Mouse (Mus musculus) MEL (cell line): Measurements from ENCODE around the gene Fads1. TPM values are rescaled to one million over a fixed set of nuclear protein-coding genes. Genes with fewer than 3 reads are reported as not detected.

Experiments used
- DNase-seq: peaks from one replicate; pipeline ENCODE4 v3.0.0; 2011; ENCODE audit warnings: low read depth, low spot score
- H3K27ac ChIP-seq: 2 replicates; pipeline ENCODE4 v1.5.1; 2012; ENCODE audit warnings: low read depth, mild to moderate bottlenecking, control low read depth, low read length, moderate library complexity; ENCODE audit not compliant: control insufficient read depth
- H3K27me3 ChIP-seq, 2 experiments: fragments of 150-350 bp in 1 of 2; sonication (generic) in 1 of 2; 2 replicates each; pipeline ENCODE4 v1.6.1; 2012; ENCODE audit warnings: low read length in 2 of 2, mild to moderate bottlenecking in 2 of 2, improper control_type of control experiment in 1 of 2, moderate library complexity in 1 of 2; ENCODE audit not compliant: insufficient read depth in 2 of 2, control insufficient read depth in 1 of 2
- H3K36me3 ChIP-seq, 2 experiments: 2 replicates each; pipeline ENCODE4 v1.6.1; 2012 to 2014; ENCODE audit warnings: low read length in 2 of 2, improper control_type of control experiment in 1 of 2, inconsistent platforms in 1 of 2, mild to moderate bottlenecking in 1 of 2; ENCODE audit not compliant: insufficient read depth in 2 of 2, control insufficient read depth in 1 of 2
- H3K4me1 ChIP-seq, 2 experiments: fragments of 150-350 bp in 1 of 2; sonication (generic) in 1 of 2; 2 replicates each; pipeline ENCODE4 v1.6.1; 2012; ENCODE audit warnings: low read length in 2 of 2, improper control_type of control experiment in 1 of 2, mild to moderate bottlenecking in 1 of 2; ENCODE audit not compliant: insufficient read depth in 2 of 2, control insufficient read depth in 1 of 2
- H3K4me3 ChIP-seq, 2 experiments: fragments of 150-350 bp in 1 of 2; sonication (generic) in 1 of 2; 2 replicates each; pipeline ENCODE4 v1.5.1; 2012; ENCODE audit warnings: low read depth in 2 of 2, low read length in 2 of 2, mild to moderate bottlenecking in 2 of 2, moderate library complexity in 2 of 2, control low read depth in 1 of 2, improper control_type of control experiment in 1 of 2; ENCODE audit not compliant: control insufficient read depth in 1 of 2, insufficient read depth in 1 of 2
- H3K79me2 ChIP-seq: 2 replicates; pipeline ENCODE4 v1.6.1; 2012; ENCODE audit warnings: mild to moderate bottlenecking, low read length, moderate library complexity; ENCODE audit not compliant: control insufficient read depth, poor library complexity, insufficient read depth
- H3K9ac ChIP-seq: 2 replicates; pipeline ENCODE4 v1.6.1; 2012; ENCODE audit warnings: low read depth, mild to moderate bottlenecking, control low read depth, low read length, moderate library complexity; ENCODE audit not compliant: control insufficient read depth, poor library complexity, severe bottlenecking
- H3K9me3 ChIP-seq: fragments of 150-350 bp; sonication (generic); replicated peaks from 2 replicates; pipeline ENCODE4 v1.6.1; 2012; ENCODE audit warnings: mild to moderate bottlenecking, low read length, improper control_type of control experiment, moderate library complexity; ENCODE audit not compliant: insufficient read depth
- BHLHE40 ChIP-seq: IDR thresholded peaks from 2 replicates; pipeline ENCODE4 v1.6.1; 2012; ENCODE audit warnings: low read depth, mild to moderate bottlenecking, inconsistent platforms, low read length, improper control_type of control experiment, borderline replicate concordance
- CHD1 ChIP-seq: IDR thresholded peaks from 2 replicates; pipeline ENCODE4 v1.6.1; 2012; ENCODE audit warnings: low read depth, mild to moderate bottlenecking, inconsistent platforms, low read length, improper control_type of control experiment
- CHD2 ChIP-seq: IDR thresholded peaks from 2 replicates; pipeline ENCODE4 v1.6.1; 2011; ENCODE audit warnings: low read length, improper control_type of control experiment
- CTCF ChIP-seq, 3 experiments: IDR thresholded peaks in 2 of 3; conservative IDR thresholded peaks in 1 of 3; 2 replicates each; pipeline ENCODE4 v1.5.1; 2011 to 2012; ENCODE audit warnings: low read length in 3 of 3, low read depth in 2 of 3, mild to moderate bottlenecking in 2 of 3, improper control_type of control experiment in 1 of 3, inconsistent platforms in 1 of 3, mixed read lengths in 1 of 3, moderate library complexity in 1 of 3; ENCODE audit not compliant: control insufficient read depth in 1 of 3, insufficient read depth in 1 of 3, poor library complexity in 1 of 3, severe bottlenecking in 1 of 3
- EP300 ChIP-seq, 2 experiments: IDR thresholded peaks; 2 replicates each; pipeline ENCODE4 v1.6.1; 2011; ENCODE audit warnings: improper control_type of control experiment in 2 of 2, low read length in 2 of 2, low read depth in 1 of 2, mild to moderate bottlenecking in 1 of 2
- ETS1 ChIP-seq: IDR thresholded peaks from 2 replicates; pipeline ENCODE4 v1.6.1; 2012; ENCODE audit warnings: low read depth, mild to moderate bottlenecking, inconsistent platforms, low read length, improper control_type of control experiment, moderate library complexity
- GATA1 ChIP-seq: IDR thresholded peaks from 2 replicates; pipeline ENCODE4 v1.6.1; 2011; ENCODE audit warnings: low read depth, low read length, improper control_type of control experiment
- HCFC1 ChIP-seq: IDR thresholded peaks from 2 replicates; pipeline ENCODE4 v1.6.1; 2012; ENCODE audit warnings: low read depth, mild to moderate bottlenecking, inconsistent platforms, low read length, improper control_type of control experiment, moderate library complexity
- JUND ChIP-seq: IDR thresholded peaks from 2 replicates; pipeline ENCODE4 v1.6.1; 2011; ENCODE audit warnings: low read depth, mild to moderate bottlenecking, improper control_type of control experiment, low read length
- KAT2A ChIP-seq: conservative IDR thresholded peaks from 2 replicates; pipeline ENCODE4 v1.6.1; 2012; ENCODE audit warnings: low read depth, low read length, improper control_type of control experiment, inconsistent platforms
- MAX ChIP-seq: IDR thresholded peaks from 2 replicates; pipeline ENCODE4 v1.6.1; 2011; ENCODE audit warnings: low read length, improper control_type of control experiment
- MYB ChIP-seq: IDR thresholded peaks from 2 replicates; pipeline ENCODE4 v1.6.1; 2011; ENCODE audit warnings: mild to moderate bottlenecking, low read depth, low read length, improper control_type of control experiment
- MYC ChIP-seq: IDR thresholded peaks from 2 replicates; pipeline ENCODE4 v1.6.1; 2011; ENCODE audit warnings: low read depth, mild to moderate bottlenecking, low read length, improper control_type of control experiment, moderate library complexity
- POLR2A ChIP-seq, 2 experiments: IDR thresholded peaks; 2 replicates each; pipeline ENCODE4 v1.6.1; 2011 to 2012; ENCODE audit warnings: low read length in 2 of 2, mild to moderate bottlenecking in 2 of 2, control low read depth in 1 of 2, improper control_type of control experiment in 1 of 2, low read depth in 1 of 2, moderate library complexity in 1 of 2; ENCODE audit not compliant: control insufficient read depth in 1 of 2, insufficient read depth in 1 of 2, poor library complexity in 1 of 2
- POLR2AphosphoS2 ChIP-seq: IDR thresholded peaks from 2 replicates; pipeline ENCODE4 v1.6.1; 2011; ENCODE audit warnings: low read length, improper control_type of control experiment
- POLR2AphosphoS5 ChIP-seq: IDR thresholded peaks from 2 replicates; pipeline ENCODE4 v1.6.1; 2012; ENCODE audit warnings: low read depth, borderline replicate concordance, mild to moderate bottlenecking, inconsistent platforms, low read length, moderate library complexity, mixed read lengths
- RCOR1 ChIP-seq: IDR thresholded peaks from 2 replicates; pipeline ENCODE4 v1.6.1; 2012; ENCODE audit warnings: low read depth, mild to moderate bottlenecking, inconsistent platforms, low read length, improper control_type of control experiment
- SMC3 ChIP-seq: IDR thresholded peaks from 2 replicates; pipeline ENCODE4 v1.6.1; 2011; ENCODE audit warnings: low read depth, low read length, improper control_type of control experiment
- TAL1 ChIP-seq: IDR thresholded peaks from 2 replicates; pipeline ENCODE4 v1.6.1; 2012; ENCODE audit warnings: mild to moderate bottlenecking, inconsistent platforms, low read length, moderate library complexity, mixed read lengths
- TBP ChIP-seq: IDR thresholded peaks from 2 replicates; pipeline ENCODE4 v1.8.0; 2011; ENCODE audit warnings: low read depth, low read length, improper control_type of control experiment
- TCF12 ChIP-seq: IDR thresholded peaks from 2 replicates; pipeline ENCODE4 v1.6.1; 2014; ENCODE audit warnings: low read depth, mild to moderate bottlenecking, inconsistent platforms, low read length, improper control_type of control experiment, moderate library complexity
- UBTF ChIP-seq: IDR thresholded peaks from 2 replicates; pipeline ENCODE4 v1.6.1; 2012; ENCODE audit warnings: low read depth, mild to moderate bottlenecking, inconsistent platforms, low read length, improper control_type of control experiment, moderate library complexity, borderline replicate concordance; ENCODE audit not compliant: insufficient read depth
- polyA plus RNA-seq, 2 experiments: library from polyadenylated mRNA; stranded (reverse) in 1 of 2; unstranded in 1 of 2; fragments of >175 nt in 1 of 2; fragments of >200 nt in 1 of 2; gene quantifications; 2 replicates each; pipeline versions ENCODE4 v1.2.1 to v1.2.4; 2012; ENCODE audit warnings: low replicate concordance in 2 of 2, low read depth in 1 of 2; ENCODE audit not compliant: insufficient read length in 2 of 2, insufficient read depth in 1 of 2, missing spikeins in 1 of 2
- total RNA-seq: library from RNA; depleted of rRNA; stranded (reverse); fragments of 300-350 nt; gene quantifications from 2 replicates; pipeline ENCODE4 v1.2.3, GENCODE M21; 2012

The Fads1 gene
- total and polyA plus RNA-seq, 3 experiments = 36.7 to 69.7 TPM; not detected in 1

- TF ChIP-seq HCFC1 (no peak), GATA1 (no peak), CHD1 (no peak), UBTF (no peak), TBP (no peak), POLR2A (IDR thresholded peaks at IDR 0.05; ENCODE audit: control insufficient read depth in 1 of 2, insufficient read depth in 1 of 2, low read depth in 1 of 2, low read length in 2 of 2, poor library complexity in 1 of 2) (no peak), CHD2 (no peak), TCF12 (no peak), MYB (no peak), TAL1 (no peak), SMC3 (no peak)
- H3K79me2 ChIP-seq = no peaks in the 10 kb centered on the region
- no peak overlapping the region for H3K27ac ChIP-seq
- H3K9ac ChIP-seq = no peak overlapping the region
- no peaks in the 10 kb centered on the region for H3K27me3 ChIP-seq
- H3K4me3 ChIP-seq = no peak overlapping the region
- peaks cover 0 to 24% of the 10 kb centered on the region in 2 experiments; a peak in 2 of 4 replicates for H3K36me3 ChIP-seq
- H3K9me3 ChIP-seq = no peaks in the 10 kb centered on the region
- DNase-seq = no peak
- H3K4me1 ChIP-seq = peaks cover 8 to 24% of the 10 kb centered on the region in 2 experiments
These were observed 12.2 kb upstream of the Fads1 start for GRCm38 (mm10) chr19:10170466-10170865.

DNA sequence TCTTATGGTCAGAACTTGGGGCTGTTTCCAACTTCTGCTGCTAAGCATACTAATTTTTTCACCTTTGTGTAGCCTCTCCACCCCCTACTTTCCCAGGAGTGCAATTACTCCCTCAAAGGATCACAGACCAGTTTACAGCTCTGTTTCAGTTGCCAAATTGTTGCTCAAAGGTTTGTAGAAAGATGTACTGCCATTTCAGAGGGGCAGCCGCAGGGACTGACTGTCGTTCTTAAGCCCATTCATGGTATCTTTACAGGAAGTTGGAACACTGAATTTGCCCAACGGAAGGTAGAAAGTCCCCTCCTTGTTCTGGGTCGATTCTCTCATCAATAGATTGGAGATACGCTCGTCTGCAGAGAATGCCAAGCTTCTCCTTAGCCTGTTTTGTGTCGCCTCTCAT lies 11.3 kb upstream of the Fads1 start:
- H3K36me3 ChIP-seq = peaks cover 0 to 24% of the 10 kb centered on the region in 2 experiments; a peak in 2 of 4 replicates
- TF ChIP-seq MAX = no peak
- TF ChIP-seq MYC = no peak
- TF ChIP-seq MYB = no peak
- no peak for TF ChIP-seq RCOR1
- TF ChIP-seq POLR2AphosphoS2 = no peak
- TF ChIP-seq SMC3 = no peak
- no peak for TF ChIP-seq CTCF (IDR thresholded peaks at IDR 0.05 in 2 of 3, conservative IDR thresholded peaks at IDR 0.05 in 1 of 3; ENCODE audit: control insufficient read depth in 1 of 3, insufficient read depth in 1 of 3, low read depth in 2 of 3, low read length in 3 of 3, poor library complexity in 1 of 3, severe bottlenecking in 1 of 3)
- TF ChIP-seq KAT2A = no peak
- H3K9ac ChIP-seq = no peak overlapping the region
- no peak for DNase-seq
- no peak overlapping the region for H3K4me3 ChIP-seq
- H3K27ac ChIP-seq = no peak overlapping the region
- H3K9me3 ChIP-seq = no peaks in the 10 kb centered on the region
- peaks cover 8 to 24% of the 10 kb centered on the region in 2 experiments for H3K4me1 ChIP-seq
- no peaks in the 10 kb centered on the region for H3K79me2 ChIP-seq
- no peaks in the 10 kb centered on the region for H3K27me3 ChIP-seq

DNA sequence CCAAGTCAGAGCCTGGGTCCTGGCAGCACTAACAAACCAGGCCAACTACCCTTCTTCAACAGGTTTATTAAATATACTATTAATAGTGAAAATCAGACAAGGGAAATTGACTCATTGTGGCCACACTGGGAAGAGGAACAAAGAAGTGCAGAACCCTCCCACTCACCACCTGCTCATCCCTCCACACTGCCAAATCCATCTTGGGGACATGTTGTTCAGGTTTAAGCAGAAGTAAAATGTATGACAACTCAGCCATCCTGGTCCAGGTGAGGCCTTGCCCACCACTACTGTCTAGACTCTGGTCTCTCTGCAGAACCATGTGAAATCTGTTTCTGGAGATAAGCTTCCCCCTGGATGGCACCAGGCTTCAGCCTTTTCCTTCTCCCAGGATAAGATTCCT lies 10.8 kb upstream of the Fads1 start:
- H3K9ac ChIP-seq = no peak overlapping the region
- peaks cover 0 to 24% of the 10 kb centered on the region in 2 experiments; a peak in 2 of 4 replicates for H3K36me3 ChIP-seq
- TF ChIP-seq MYC (0 out of 2 replicates have a peak, but pooled peaks have one; percentile 45), SMC3 (0 out of 2 replicates have a peak, but pooled peaks have one; percentile 1), ETS1 (peak; percentile 45; the same call in 1 of the 2 replicates), KAT2A (no peak), MAX (peak; percentile 39; the same call in 1 of the 2 replicates), BHLHE40 (no peak), EP300 (IDR thresholded peaks at IDR 0.05; ENCODE audit: low read depth in 1 of 2, low read length in 2 of 2) (peak in 1 of 2 experiments; percentile 16), CTCF (IDR thresholded peaks at IDR 0.05 in 2 of 3, conservative IDR thresholded peaks at IDR 0.05 in 1 of 3; ENCODE audit: control insufficient read depth in 1 of 3, insufficient read depth in 1 of 3, low read depth in 2 of 3, low read length in 3 of 3, poor library complexity in 1 of 3, severe bottlenecking in 1 of 3) (no peak), POLR2AphosphoS5 (no peak), RCOR1 (0 out of 2 replicates have a peak, but pooled peaks have one; percentile 15), JUND (0 out of 2 replicates have a peak, but pooled peaks have one; percentile 28), TAL1 (0 out of 2 replicates have a peak, but pooled peaks have one; percentile 18)
- H3K27me3 ChIP-seq = no peaks in the 10 kb centered on the region
- peaks cover 8 to 24% of the 10 kb centered on the region in 2 experiments for H3K4me1 ChIP-seq
- H3K4me3 ChIP-seq = no peak overlapping the region
- DNase-seq = peak; percentile 66
- H3K9me3 ChIP-seq = no peaks in the 10 kb centered on the region
- H3K79me2 ChIP-seq = no peaks in the 10 kb centered on the region
- no peak overlapping the region for H3K27ac ChIP-seq
